8 mouse cellular contexts compared by ENCODE assay signal in genomic region chr13:89539205-89539886, GRCm38 (mm10). TPM values are rescaled to one million over a fixed set of nuclear protein-coding genes. Genes with fewer than 3 reads are reported as not detected.
A peak's percentile ranks its signal among the peaks of the same experiment; 100 is the strongest.
DNase-seq lines count a peak whose midpoint lies in the region; ATAC-seq and TF ChIP-seq lines count a peak whose summit lies in the region.

Gene Hapln1, plus strand, starts transcription at chr13:89539796.

- no peaks in the 10 kb centered on the region for H3K27me3 ChIP-seq in heart, embryonic 11.5 days (ENCODE audit: control insufficient read depth, insufficient read depth, low read length)
- peaks cover 20% of the 10 kb centered on the region for H3K27me3 ChIP-seq in liver, embryonic 15.5 days
- H3K27me3 ChIP-seq in neural tube, embryonic 14.5 days (ENCODE audit: control insufficient read depth, insufficient read depth, low read length), result no peaks in the 10 kb centered on the region

- no peaks in the 10 kb centered on the region for H3K9me3 ChIP-seq in heart, embryonic 11.5 days (replicated peaks; ENCODE audit: control insufficient read depth, low read length)
- H3K9me3 ChIP-seq in liver, embryonic 15.5 days (replicated peaks), result no peaks in the 10 kb centered on the region
- H3K9me3 ChIP-seq in neural tube, embryonic 14.5 days (ENCODE audit: control insufficient read depth, low read length), result no peaks in the 10 kb centered on the region

- H3K4me3 ChIP-seq in heart, embryonic 11.5 days (ENCODE audit: low read depth, low read length), result peak within 1 kb of the TSS; percentile 64
- H3K4me3 ChIP-seq in liver, embryonic 15.5 days (replicated peaks), result peak within 1 kb of the TSS; percentile 43
- peak within 1 kb of the TSS; percentile 40 for H3K4me3 ChIP-seq in neural tube, embryonic 14.5 days (ENCODE audit: low read depth, low read length)

- peak within 1 kb of the TSS; percentile 92 for H3K4me2 ChIP-seq in heart, embryonic 11.5 days
- peak within 1 kb of the TSS; percentile 67 for H3K4me2 ChIP-seq in liver, embryonic 15.5 days
- peak within 1 kb of the TSS; percentile 70 for H3K4me2 ChIP-seq in neural tube, embryonic 14.5 days (ENCODE audit: low read depth, low read length)

- peak within 1 kb of the TSS; percentile 79 for H3K27ac ChIP-seq in heart, embryonic 11.5 days (ENCODE audit: low read depth, low read length)
- no peak within 1 kb of the TSS for H3K27ac ChIP-seq in liver, embryonic 15.5 days (replicated peaks)
- no peak within 1 kb of the TSS for H3K27ac ChIP-seq in neural tube, embryonic 14.5 days (ENCODE audit: low read depth, low read length)

- no peaks in the 10 kb centered on the region for H3K36me3 ChIP-seq in heart, embryonic 11.5 days (ENCODE audit: control insufficient read depth, insufficient read depth, low read length)
- no peaks in the 10 kb centered on the region for H3K36me3 ChIP-seq in liver, embryonic 15.5 days (replicated peaks)
- no peaks in the 10 kb centered on the region for H3K36me3 ChIP-seq in neural tube, embryonic 14.5 days (ENCODE audit: control insufficient read depth, insufficient read depth, low read length)

- no peak for DNase-seq in heart, postnatal 36 days
- peak; percentile 85 for DNase-seq in brain, embryonic 14.5 days (ENCODE audit: low read depth)
- DNase-seq in frontal cortex, postnatal 36 days (ENCODE audit: low spot score in 2 of 2), result peak; percentile 39 to 59
- peak; percentile 36 to 59 for DNase-seq in kidney, postnatal 25 days
- no peak for DNase-seq in spleen, postnatal 14 days (ENCODE audit: low spot score in 2 of 2)

- under 1% methylated on average over 28 of the region's 29 CpGs for WGBS in heart, embryonic 11.5 days (ENCODE audit: insufficient replicate concordance)
- WGBS in liver, embryonic 15.5 days (ENCODE audit: insufficient replicate concordance), result 1% methylated on average over 29 of the region's 29 CpGs
- 1% methylated on average over 29 of the region's 29 CpGs for WGBS in neural tube, embryonic 14.5 days

- intact Hi-C loops in heart, postnatal 36 days (cut with DNase I), result no loop called here

- no peak for TF ChIP-seq POLR2A in brain, embryonic 14.5 days (IDR thresholded peaks at IDR 0.05; ENCODE audit: borderline replicate concordance, extremely low read depth, insufficient read depth, insufficient read length, poor library complexity, severe bottlenecking)

- peak within 1 kb of the TSS; percentile 69 for H3K9ac ChIP-seq in heart, embryonic 11.5 days (ENCODE audit: low read depth, low read length)
- no peak within 1 kb of the TSS for H3K9ac ChIP-seq in liver, embryonic 15.5 days
- peak within 1 kb of the TSS; percentile 52 for H3K9ac ChIP-seq in neural tube, embryonic 14.5 days (replicated peaks; ENCODE audit: low read depth, low read length)

- no peaks in the 10 kb centered on the region for H3K4me1 ChIP-seq in heart, embryonic 11.5 days (ENCODE audit: control insufficient read depth, insufficient read depth, low read length)
- H3K4me1 ChIP-seq in liver, embryonic 15.5 days (replicated peaks), result no peaks in the 10 kb centered on the region; the same call in 1 of the 2 replicates
- H3K4me1 ChIP-seq in neural tube, embryonic 14.5 days (ENCODE audit: control insufficient read depth, insufficient read depth, low read length), result no peaks in the 10 kb centered on the region

- peak; percentile 71 for ATAC-seq in heart, embryonic 11.5 days (replicated peaks; ENCODE audit: insufficient number of reproducible peaks, low FRiP score, low TSS enrichment)
- peak; percentile 37; the same call in 1 of the 2 replicates for ATAC-seq in liver, embryonic 15.5 days (ENCODE audit: insufficient read depth)
- peak; percentile 88 for ATAC-seq in neural tube, embryonic 14.5 days (ENCODE audit: low read depth)

- TF ChIP-seq CTCF in brain, embryonic 14.5 days (IDR thresholded peaks at IDR 0.05; ENCODE audit: borderline replicate concordance, extremely low read depth, insufficient read depth, insufficient read length), result peak; percentile 46

RNA-seq across cellular contexts. Expression of gene Hapln1, which starts in this region (rescaled TPM):
- polyA plus RNA-seq in heart, embryonic 11.5 days (2014; fragmentation: Nextera tagmentation; extraction: Ambion mirVana), result 62.0 and 86.9 TPM in 2 replicates
- under 1 TPM; 0.30 to 0.44 TPM for total RNA-seq in heart, postnatal 36 days (2021)
- polyA plus RNA-seq in brain, embryonic 14.5 days (2012; rRNA removed), result 0.33 and 0.57 TPM in 2 replicates
- polyA plus RNA-seq in liver, embryonic 15.5 days (2015; fragmentation: Nextera tagmentation; extraction: Ambion mirVana), result 0.52 and 0.94 TPM in 2 replicates
- 0.61 and 1.2 TPM in 2 replicates for polyA plus RNA-seq in neural tube, embryonic 14.5 days (2014; fragmentation: Nextera tagmentation; extraction: Ambion mirVana)

Comparison
In these comparisons a context has a peak if more than half of its experiments do, and no peak if none do; other contexts are left out.
1. RNA of gene Hapln1 (polyA plus RNA-seq): 62.0 to 86.9 TPM in heart, embryonic 11.5 days; 0.61 to 1.2 TPM in neural tube, embryonic 14.5 days, 0.52 to 0.94 TPM in liver, embryonic 15.5 days and 0.33 to 0.57 TPM in brain, embryonic 14.5 days; every median in the first group is over 10 times any median in the second.
2. Peak in DNase-seq in brain, embryonic 14.5 days; RNA of the gene not detected or under 1 TPM.
3. Peak in ATAC-seq, H3K4me3 ChIP-seq and H3K4me2 ChIP-seq in liver, embryonic 15.5 days; RNA of the gene not detected or under 1 TPM.
4. ATAC-seq: peak in every context shown above with its lines; median percentile 88 in neural tube, embryonic 14.5 days; 71 in heart, embryonic 11.5 days; 37 in liver, embryonic 15.5 days.
5. DNase-seq: peak in frontal cortex, postnatal 36 days (2 of 2) and kidney, postnatal 25 days (2 of 2); none in heart, postnatal 36 days (0 of 2) and spleen, postnatal 14 days (0 of 2).
6. Peak in every context shown above with its lines, with median percentiles within 50 percentile points of each other: H3K4me2 ChIP-seq and H3K4me3 ChIP-seq.